Mouse (Mus musculus): ENCODE measurements around the gene Hc. TPM values are rescaled to one million over a fixed set of nuclear protein-coding genes. Genes with fewer than 3 reads are reported as not detected.

Hc gene
- total RNA-seq, 1 experiment from 2014 or later = not detected

GRCm38 (mm10) chr2:35060256-35060655 lies 982 bp downstream of the Hc start:
- ATAC-seq (replicated peaks; ENCODE audit: low read depth, poor library complexity, severe bottlenecking) = no peak

GRCm38 (mm10) chr2:35058325-35058724 lies 2.9 kb downstream of the Hc start:
- no peak for ATAC-seq (replicated peaks; ENCODE audit: low read depth, poor library complexity, severe bottlenecking)

- ATAC-seq (replicated peaks; ENCODE audit: low read depth, poor library complexity, severe bottlenecking) = no peak
These were observed 4.0 kb downstream of the Hc start for GRCm38 (mm10) chr2:35057243-35057642.

GRCm38 (mm10) chr2:35048851-35049250 lies 12.4 kb downstream of the Hc start:
- ATAC-seq (replicated peaks; ENCODE audit: low read depth, poor library complexity, severe bottlenecking) = 0 out of 2 replicates have a peak, but pooled peaks have one; percentile 56

- peak; percentile 80; the same call in 1 of the 2 replicates for ATAC-seq (replicated peaks; ENCODE audit: low read depth, poor library complexity, severe bottlenecking)
These were observed 16.3 kb downstream of the Hc start for GRCm38 (mm10) chr2:35044956-35045355.

- ATAC-seq (replicated peaks; ENCODE audit: low read depth, poor library complexity, severe bottlenecking) = no peak
These were observed 22.5 kb downstream of the Hc start for GRCm38 (mm10) chr2:35038580-35039375.

GRCm38 (mm10) chr2:35024646-35025154 lies 36.5 kb downstream of the Hc start:
- no peak for ATAC-seq (replicated peaks; ENCODE audit: low read depth, poor library complexity, severe bottlenecking)

- no peak for ATAC-seq (replicated peaks; ENCODE audit: low read depth, poor library complexity, severe bottlenecking)
These were observed 39.4 kb downstream of the Hc start for GRCm38 (mm10) chr2:35021806-35022205.

GRCm38 (mm10) chr2:35015861-35016260 lies 45.4 kb downstream of the Hc start:
- ATAC-seq (replicated peaks; ENCODE audit: low read depth, poor library complexity, severe bottlenecking) = no peak

- ATAC-seq (replicated peaks; ENCODE audit: low read depth, poor library complexity, severe bottlenecking) = no peak
These were observed 49.6 kb downstream of the Hc start for GRCm38 (mm10) chr2:35011649-35012048.

- ATAC-seq (replicated peaks; ENCODE audit: low read depth, poor library complexity, severe bottlenecking) = no peak
These were observed 62.3 kb downstream of the Hc start for GRCm38 (mm10) chr2:34998956-34999355.

- no peak for ATAC-seq (replicated peaks; ENCODE audit: low read depth, poor library complexity, severe bottlenecking)
These were observed 64.7 kb downstream of the Hc start for GRCm38 (mm10) chr2:34996506-34996905.

- no peak for ATAC-seq (replicated peaks; ENCODE audit: low read depth, poor library complexity, severe bottlenecking)
These were observed 67.4 kb downstream of the Hc start for GRCm38 (mm10) chr2:34993696-34994356.

- no peak for ATAC-seq (replicated peaks; ENCODE audit: low read depth, poor library complexity, severe bottlenecking)
These were observed 68.2 kb downstream of the Hc start for GRCm38 (mm10) chr2:34992729-34993695.

- no peak for ATAC-seq (replicated peaks; ENCODE audit: low read depth, poor library complexity, severe bottlenecking)
These were observed 69.3 kb downstream of the Hc start for GRCm38 (mm10) chr2:34991966-34992365.

GRCm38 (mm10) chr2:34989749-34990148 lies 71.5 kb downstream of the Hc start:
- ATAC-seq (replicated peaks; ENCODE audit: low read depth, poor library complexity, severe bottlenecking) = 0 out of 2 replicates have a peak, but pooled peaks have one; percentile 25

GRCm38 (mm10) chr2:34987595-34987994 lies 73.6 kb downstream of the Hc start:
- ATAC-seq (replicated peaks; ENCODE audit: low read depth, poor library complexity, severe bottlenecking) = no peak

- ATAC-seq (replicated peaks; ENCODE audit: low read depth, poor library complexity, severe bottlenecking) = no peak
These were observed 76.4 kb downstream of the Hc start for GRCm38 (mm10) chr2:34984885-34985284.

GRCm38 (mm10) chr2:34982906-34983698 lies 78.1 kb downstream of the Hc start:
- ATAC-seq (replicated peaks; ENCODE audit: low read depth, poor library complexity, severe bottlenecking) = no peak
